33 mouse cellular contexts compared by ENCODE assay signal in the genomic region with DNA sequence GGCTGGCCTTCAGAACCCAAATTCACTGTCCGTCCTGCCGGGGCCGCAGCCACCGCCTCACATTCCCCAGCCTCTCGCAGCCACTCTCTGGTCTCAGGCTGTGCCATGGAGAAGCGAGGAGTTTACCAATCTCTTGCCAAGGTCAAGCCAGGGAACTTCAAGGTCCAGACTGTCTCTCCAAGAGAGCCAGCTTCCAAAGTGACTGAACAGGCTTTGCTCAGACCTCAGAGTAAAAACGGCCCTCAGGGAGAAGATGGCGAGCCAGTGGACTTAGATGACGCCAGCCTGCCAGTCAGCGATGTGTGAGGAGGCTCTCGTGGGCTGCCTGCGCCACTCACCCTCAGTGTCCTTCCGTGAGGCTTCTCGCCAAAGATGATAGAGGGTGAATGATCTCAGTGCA. TPM values are rescaled to one million over a fixed set of nuclear protein-coding genes. Genes with fewer than 3 reads are reported as not detected.
A peak's percentile ranks its signal among the peaks of the same experiment; 100 is the strongest.
DNase-seq lines count a peak whose midpoint lies in the region; ATAC-seq lines count a peak whose summit lies in the region.
"Had no signal": no experiment of that assay in that cellular context is flagged by ENCODE, and none has a peak within 500 bp of the region (broad histone marks: within the 10 kb centered on the region; RNA-seq: fewer than 3 reads in every experiment).

No protein-coding gene starts in this region.

- no peak overlapping the region for H3K9ac ChIP-seq in kidney, embryonic 15.5 days
- H3K9ac ChIP-seq: forebrain, embryonic 15.5 days; heart, embryonic 13.5 days; intestine, embryonic 15.5 days; liver, embryonic 14.5 days; midbrain, embryonic 15.5 days; neural tube, embryonic 15.5 days; stomach, embryonic 15.5 days had no signal

- no peaks in the 10 kb centered on the region for H3K27me3 ChIP-seq in kidney, embryonic 15.5 days
- H3K27me3 ChIP-seq: forebrain, embryonic 15.5 days; heart, embryonic 13.5 days; intestine, embryonic 15.5 days; midbrain, embryonic 15.5 days; neural tube, embryonic 15.5 days; stomach, embryonic 15.5 days had no signal

- DNase-seq in ovary, adult 18-20 months (ENCODE audit: low spot score): peak; percentile 69
- DNase-seq in ovary, postnatal 10 days (ENCODE audit: low spot score): no peak
- DNase-seq in adrenal gland, postnatal 10 days: peak; percentile 69
- DNase-seq in testis, postnatal 10 days (ENCODE audit: low spot score): peak; percentile 54
- DNase-seq in heart, postnatal 4 days: no peak
- no peak for DNase-seq in cerebellum, adult 8-10 months
- DNase-seq: cerebellum, adult 2 months; cerebellum, postnatal 25 days; gastrocnemius, adult 2 months; gastrocnemius, postnatal 36 days; heart, adult 2 months; heart, postnatal 10 days; kidney, adult 8-10 months; kidney, postnatal 10 days; liver; lung, adult 2 months; lung, postnatal 10 days; retina, postnatal 1 day; right cerebral cortex, postnatal 14 days; thymus, postnatal 4 days had no signal

- H3K4me1 ChIP-seq in brown adipose tissue, adult 24 weeks (ENCODE audit: control insufficient read depth, insufficient read depth, insufficient read length, low read length): no peaks in the 10 kb centered on the region; the same call in 1 of the 2 replicates
- no peaks in the 10 kb centered on the region for H3K4me1 ChIP-seq in kidney, embryonic 15.5 days
- H3K4me1 ChIP-seq: forebrain, embryonic 15.5 days; heart, embryonic 13.5 days; intestine, embryonic 15.5 days; midbrain, embryonic 15.5 days; neural tube, embryonic 15.5 days; stomach, embryonic 15.5 days had no signal

- no peak for ATAC-seq in kidney, embryonic 15.5 days (replicated peaks; ENCODE audit: low FRiP score)
- ATAC-seq: activated CD4-positive, CD25-positive, alpha-beta regulatory T cell, adult 4 months; forebrain, embryonic 15.5 days; hindbrain, embryonic 16.5 days; intestine, embryonic 15.5 days; midbrain, embryonic 15.5 days had no signal

- no peak overlapping the region for H3K4me2 ChIP-seq in kidney, embryonic 15.5 days
- H3K4me2 ChIP-seq: forebrain, embryonic 15.5 days; heart, embryonic 13.5 days; intestine, embryonic 15.5 days; midbrain, embryonic 15.5 days; neural tube, embryonic 15.5 days; stomach, embryonic 15.5 days had no signal

- H3K9me3 ChIP-seq in kidney, embryonic 15.5 days (replicated peaks): no peaks in the 10 kb centered on the region
- H3K9me3 ChIP-seq: forebrain, embryonic 15.5 days; heart, embryonic 13.5 days; intestine, embryonic 15.5 days; midbrain, embryonic 15.5 days; neural tube, embryonic 15.5 days; stomach, embryonic 15.5 days had no signal

- peak overlapping the region; percentile 76 for H3K27ac ChIP-seq in brown adipose tissue, adult 24 weeks (replicated peaks; ENCODE audit: low read depth, low read length)
- H3K27ac ChIP-seq in kidney, embryonic 15.5 days: no peak overlapping the region
- H3K27ac ChIP-seq: forebrain, embryonic 15.5 days; gastrocnemius, adult 2 months; heart, adult 2 months; heart, embryonic 13.5 days; intestine, embryonic 15.5 days; liver, embryonic 14.5 days; macrophage; midbrain, embryonic 15.5 days; neural tube, embryonic 15.5 days; stomach, embryonic 15.5 days had no signal

- H3K36me3 ChIP-seq in kidney, embryonic 15.5 days: peaks cover 57% of the 10 kb centered on the region

- H3K4me3 ChIP-seq in brown adipose tissue, adult 24 weeks (ENCODE audit: insufficient read depth, low read depth, low read length): no peak overlapping the region
- no peak overlapping the region for H3K4me3 ChIP-seq in kidney, embryonic 15.5 days (replicated peaks)
- H3K4me3 ChIP-seq: forebrain, embryonic 15.5 days; gastrocnemius, adult 2 months; heart, adult 2 months; heart, embryonic 13.5 days; intestine, embryonic 15.5 days; midbrain, embryonic 15.5 days; neural tube, embryonic 15.5 days; stomach, embryonic 15.5 days had no signal

- 91% methylated on average over 14 of the region's 14 CpGs for WGBS in kidney, embryonic 15.5 days

RNA-seq across cellular contexts. Expression of a gene that starts 25.1 kb away (rescaled TPM):
- 10 to 100 TPM; 76.1 to 89.5 TPM for total RNA-seq in adrenal gland, postnatal 10 days (2021)
- 40.6 and 47.3 TPM in 2 replicates for polyA plus RNA-seq in brown adipose tissue, adult 24 weeks (2012; ENCODE audit: insufficient read depth, insufficient read length, missing spikeins)
- total RNA-seq in heart, postnatal 4 days (2021): 100 to 1,000 TPM; 125 to 139 TPM
- polyA plus RNA-seq in kidney, embryonic 15.5 days (2015; fragmentation: Nextera tagmentation; extraction: Ambion mirVana): 13.4 and 14.3 TPM in 2 replicates
- total RNA-seq: CH12.LX had no signal

RNA-seq across cellular contexts. Expression of a gene that starts 45.3 kb away (rescaled TPM):
- 10 to 100 TPM; 25.4 to 34.8 TPM for total RNA-seq in adrenal gland, postnatal 10 days (2021)
- polyA plus RNA-seq in brown adipose tissue, adult 24 weeks (2012; ENCODE audit: insufficient read depth, insufficient read length, missing spikeins): 11.4 and 17.8 TPM in 2 replicates
- 10 to 100 TPM; 60.1 TPM for total RNA-seq in heart, postnatal 4 days (2021)
- 76.5 and 80.9 TPM in 2 replicates for polyA plus RNA-seq in kidney, embryonic 15.5 days (2015; fragmentation: Nextera tagmentation; extraction: Ambion mirVana)

Comparison
In these comparisons a context has a peak if more than half of its experiments do, and no peak if none do; other contexts are left out.
1. DNase-seq: peak in ovary, adult 18-20 months (single experiment), adrenal gland, postnatal 10 days (single experiment) and testis, postnatal 10 days (single experiment); none in ovary, postnatal 10 days (single experiment), heart, postnatal 4 days (single experiment) and cerebellum, adult 8-10 months (single experiment).